Mouse (Mus musculus) liver, adult 2 months (tissue): ENCODE results near the gene Tspo2.

Source experiments
- CTCF ChIP-seq: fragments of 200-500 bp; IDR thresholded peaks from 2 replicates; pipeline ENCODE4 v1.5.1; 2011; ENCODE audit warnings: low read depth, low read length, control low read depth
- POLR2A ChIP-seq: fragments of 200-500 bp; IDR thresholded peaks from 2 replicates; pipeline ENCODE4 v1.6.1; 2011; ENCODE audit warnings: low read length, control low read depth; ENCODE audit not compliant: insufficient read depth; ENCODE audit errors: extremely low read depth

GRCm38 (mm10) chr17:48401710-48402109 is 49.6 kb downstream of the Tspo2 start:
- TF ChIP-seq CTCF (no peak), POLR2A (no peak)
